Mouse (Mus musculus): ENCODE results near the gene Ppp3ca. TPM values are rescaled to one million over a fixed set of nuclear protein-coding genes. Genes with fewer than 3 reads are reported as not detected.

Ppp3ca gene
- total RNA-seq, 1 experiment from 2014 or later: 61.6 TPM

GRCm38 (mm10) chr3:136774196-136774595, 104.3 kb downstream of the Ppp3ca start:
- ATAC-seq (replicated peaks in 1 of 2; ENCODE audit: insufficient read depth in 1 of 2, low FRiP score in 2 of 2, low TSS enrichment in 1 of 2, low read depth in 1 of 2, poor library complexity in 2 of 2, severe bottlenecking in 2 of 2): no peak

- no peak for ATAC-seq (replicated peaks in 1 of 2; ENCODE audit: insufficient read depth in 1 of 2, low FRiP score in 2 of 2, low TSS enrichment in 1 of 2, low read depth in 1 of 2, poor library complexity in 2 of 2, severe bottlenecking in 2 of 2)
These were observed 106.6 kb downstream of the Ppp3ca start for GRCm38 (mm10) chr3:136776525-136776924.

GRCm38 (mm10) chr3:136777380-136777779, 107.5 kb downstream of the Ppp3ca start:
- ATAC-seq (replicated peaks in 1 of 2; ENCODE audit: insufficient read depth in 1 of 2, low FRiP score in 2 of 2, low TSS enrichment in 1 of 2, low read depth in 1 of 2, poor library complexity in 2 of 2, severe bottlenecking in 2 of 2): no peak

- no peak for ATAC-seq (replicated peaks in 1 of 2; ENCODE audit: insufficient read depth in 1 of 2, low FRiP score in 2 of 2, low TSS enrichment in 1 of 2, low read depth in 1 of 2, poor library complexity in 2 of 2, severe bottlenecking in 2 of 2)
These were observed 107.9 kb downstream of the Ppp3ca start for GRCm38 (mm10) chr3:136777787-136778216.

- ATAC-seq (replicated peaks in 1 of 2; ENCODE audit: insufficient read depth in 1 of 2, low FRiP score in 2 of 2, low TSS enrichment in 1 of 2, low read depth in 1 of 2, poor library complexity in 2 of 2, severe bottlenecking in 2 of 2): no peak
These were observed 110.4 kb downstream of the Ppp3ca start for GRCm38 (mm10) chr3:136780321-136780720.

- ATAC-seq (replicated peaks in 1 of 2; ENCODE audit: insufficient read depth in 1 of 2, low FRiP score in 2 of 2, low TSS enrichment in 1 of 2, low read depth in 1 of 2, poor library complexity in 2 of 2, severe bottlenecking in 2 of 2): no peak
These were observed 112.1 kb downstream of the Ppp3ca start for GRCm38 (mm10) chr3:136782058-136782457.

- no peak for ATAC-seq (replicated peaks in 1 of 2; ENCODE audit: insufficient read depth in 1 of 2, low FRiP score in 2 of 2, low TSS enrichment in 1 of 2, low read depth in 1 of 2, poor library complexity in 2 of 2, severe bottlenecking in 2 of 2)
These were observed 115.8 kb downstream of the Ppp3ca start for GRCm38 (mm10) chr3:136785686-136786085.

- ATAC-seq (replicated peaks in 1 of 2; ENCODE audit: insufficient read depth in 1 of 2, low FRiP score in 2 of 2, low TSS enrichment in 1 of 2, low read depth in 1 of 2, poor library complexity in 2 of 2, severe bottlenecking in 2 of 2): peak; percentile 37 to 40; a peak in 3 of 4 replicates
These were observed 120.4 kb downstream of the Ppp3ca start for GRCm38 (mm10) chr3:136790261-136790871.

- ATAC-seq (replicated peaks in 1 of 2; ENCODE audit: insufficient read depth in 1 of 2, low FRiP score in 2 of 2, low TSS enrichment in 1 of 2, low read depth in 1 of 2, poor library complexity in 2 of 2, severe bottlenecking in 2 of 2): no peak
These were observed 121.5 kb downstream of the Ppp3ca start for GRCm38 (mm10) chr3:136791404-136791803.

- no peak for ATAC-seq (replicated peaks in 1 of 2; ENCODE audit: insufficient read depth in 1 of 2, low FRiP score in 2 of 2, low TSS enrichment in 1 of 2, low read depth in 1 of 2, poor library complexity in 2 of 2, severe bottlenecking in 2 of 2)
These were observed 122.0 kb downstream of the Ppp3ca start for GRCm38 (mm10) chr3:136791946-136792345.

- no peak for ATAC-seq (replicated peaks in 1 of 2; ENCODE audit: insufficient read depth in 1 of 2, low FRiP score in 2 of 2, low TSS enrichment in 1 of 2, low read depth in 1 of 2, poor library complexity in 2 of 2, severe bottlenecking in 2 of 2)
These were observed 123.5 kb downstream of the Ppp3ca start for GRCm38 (mm10) chr3:136793411-136793810.

GRCm38 (mm10) chr3:136794426-136795217, 124.7 kb downstream of the Ppp3ca start:
- ATAC-seq (replicated peaks in 1 of 2; ENCODE audit: insufficient read depth in 1 of 2, low FRiP score in 2 of 2, low TSS enrichment in 1 of 2, low read depth in 1 of 2, poor library complexity in 2 of 2, severe bottlenecking in 2 of 2): 0 out of 4 replicates have a peak, but pooled peaks have one; percentile 26 to 35

GRCm38 (mm10) chr3:136798896-136799295, 129.0 kb downstream of the Ppp3ca start:
- no peak for ATAC-seq (replicated peaks in 1 of 2; ENCODE audit: insufficient read depth in 1 of 2, low FRiP score in 2 of 2, low TSS enrichment in 1 of 2, low read depth in 1 of 2, poor library complexity in 2 of 2, severe bottlenecking in 2 of 2)

GRCm38 (mm10) chr3:136802595-136802994, 132.7 kb downstream of the Ppp3ca start:
- ATAC-seq (replicated peaks in 1 of 2; ENCODE audit: insufficient read depth in 1 of 2, low FRiP score in 2 of 2, low TSS enrichment in 1 of 2, low read depth in 1 of 2, poor library complexity in 2 of 2, severe bottlenecking in 2 of 2): no peak

- ATAC-seq (replicated peaks in 1 of 2; ENCODE audit: insufficient read depth in 1 of 2, low FRiP score in 2 of 2, low TSS enrichment in 1 of 2, low read depth in 1 of 2, poor library complexity in 2 of 2, severe bottlenecking in 2 of 2): no peak
These were observed 136.0 kb downstream of the Ppp3ca start for GRCm38 (mm10) chr3:136805897-136806296.

GRCm38 (mm10) chr3:136810271-136810670, 140.3 kb downstream of the Ppp3ca start:
- ATAC-seq (replicated peaks in 1 of 2; ENCODE audit: insufficient read depth in 1 of 2, low FRiP score in 2 of 2, low TSS enrichment in 1 of 2, low read depth in 1 of 2, poor library complexity in 2 of 2, severe bottlenecking in 2 of 2): no peak

- ATAC-seq (replicated peaks in 1 of 2; ENCODE audit: insufficient read depth in 1 of 2, low FRiP score in 2 of 2, low TSS enrichment in 1 of 2, low read depth in 1 of 2, poor library complexity in 2 of 2, severe bottlenecking in 2 of 2): no peak
These were observed 142.2 kb downstream of the Ppp3ca start for GRCm38 (mm10) chr3:136812162-136812561.

- ATAC-seq (replicated peaks in 1 of 2; ENCODE audit: insufficient read depth in 1 of 2, low FRiP score in 2 of 2, low TSS enrichment in 1 of 2, low read depth in 1 of 2, poor library complexity in 2 of 2, severe bottlenecking in 2 of 2): no peak
These were observed 142.9 kb downstream of the Ppp3ca start for GRCm38 (mm10) chr3:136812791-136813190.

- no peak for ATAC-seq (replicated peaks in 1 of 2; ENCODE audit: insufficient read depth in 1 of 2, low FRiP score in 2 of 2, low TSS enrichment in 1 of 2, low read depth in 1 of 2, poor library complexity in 2 of 2, severe bottlenecking in 2 of 2)
These were observed 144.0 kb downstream of the Ppp3ca start for GRCm38 (mm10) chr3:136813886-136814285.
